1 mouse cellular context compared by ENCODE assay signal in the genomic region with DNA sequence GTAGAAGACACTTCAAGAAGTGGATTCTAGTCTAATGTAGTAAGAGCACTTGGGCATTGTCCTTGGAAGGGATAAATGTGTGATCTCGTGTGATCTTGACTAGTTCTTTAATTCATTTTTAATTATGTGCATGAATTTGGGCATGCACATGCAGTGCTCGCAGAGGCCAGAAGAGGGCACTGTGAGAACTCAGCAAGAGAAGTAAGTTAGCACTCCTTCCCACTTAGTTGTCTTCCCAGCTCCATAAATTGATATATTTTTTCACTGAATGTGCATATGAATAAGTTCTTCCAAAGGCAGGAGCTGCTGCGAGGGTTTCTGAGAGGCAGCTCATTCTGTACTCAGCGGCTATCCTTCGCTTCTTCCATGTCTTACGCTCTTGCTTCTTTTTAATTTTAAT.
TF ChIP-seq lines count a peak whose summit lies in the region.

No protein-coding gene starts in this region.

TF ChIP-seq in MEL, 35 proteins besides CTCF, POLR2A, EP300 and RAD21 (continued from another document):
- no peak for TF ChIP-seq MYB (IDR thresholded peaks at IDR 0.05; ENCODE audit: low read depth, low read length)
- TF ChIP-seq UBTF (IDR thresholded peaks at IDR 0.05; ENCODE audit: borderline replicate concordance, insufficient read depth, low read depth, low read length): no peak
- TF ChIP-seq MEF2A (IDR thresholded peaks at IDR 0.05; ENCODE audit: extremely low read depth, insufficient replicate concordance, low read depth, low read length, poor library complexity, severe bottlenecking): no peak
- TF ChIP-seq TAL1 (IDR thresholded peaks at IDR 0.05; ENCODE audit: low read length): no peak
- no peak for TF ChIP-seq RCOR1 (IDR thresholded peaks at IDR 0.05; ENCODE audit: low read depth, low read length)
- TF ChIP-seq POLR2AphosphoS2 (IDR thresholded peaks at IDR 0.05; ENCODE audit: low read length): no peak
- TF ChIP-seq TCF12 (IDR thresholded peaks at IDR 0.05; ENCODE audit: low read depth, low read length): no peak
- TF ChIP-seq NRF1 (IDR thresholded peaks at IDR 0.05; ENCODE audit: insufficient read depth, low read depth, low read length, poor library complexity, severe bottlenecking): no peak
- TF ChIP-seq SMC3 (IDR thresholded peaks at IDR 0.05; ENCODE audit: low read depth, low read length): peak; percentile 90
